Comparison of ENCODE assay signal across 7 mouse cellular contexts in the genomic region with DNA sequence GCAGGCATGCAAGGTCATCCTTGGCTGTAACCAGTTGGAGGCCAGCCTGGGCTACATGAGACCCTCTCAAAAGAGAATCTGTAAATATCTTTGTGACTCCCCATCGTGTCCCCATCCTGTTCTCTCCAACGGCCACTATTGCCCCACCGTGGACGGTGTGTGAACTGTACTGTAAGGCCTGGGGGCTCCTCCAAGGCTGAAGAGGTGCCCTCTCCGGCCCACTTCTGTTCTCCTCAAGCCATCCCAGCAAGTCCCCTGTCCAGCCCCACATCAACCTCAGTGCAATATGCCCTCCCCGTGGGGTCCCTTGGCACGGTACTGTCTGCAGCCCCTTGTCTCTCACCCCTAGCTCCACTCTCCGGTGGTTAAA. TPM values are rescaled to one million over a fixed set of nuclear protein-coding genes. Genes with fewer than 3 reads are reported as not detected.
A peak's percentile ranks its signal among the peaks of the same experiment; 100 is the strongest.
DNase-seq lines count a peak whose midpoint lies in the region; ATAC-seq and TF ChIP-seq lines count a peak whose summit lies in the region.

No protein-coding gene starts in this region.

- H3K9ac ChIP-seq in heart, embryonic 12.5 days, result peak overlapping the region; percentile 71
- peak overlapping the region; percentile 74 for H3K9ac ChIP-seq in liver, embryonic 12.5 days

- H3K4me3 ChIP-seq in heart, embryonic 12.5 days, result peak overlapping the region; percentile 96
- peak overlapping the region; percentile 96 for H3K4me3 ChIP-seq in liver, embryonic 12.5 days

- H3K4me1 ChIP-seq in heart, embryonic 12.5 days (replicated peaks), result peaks cover 50% of the 10 kb centered on the region
- peaks cover 67% of the 10 kb centered on the region for H3K4me1 ChIP-seq in liver, embryonic 12.5 days

- peak; percentile 17; the same call in 1 of the 2 replicates for TF ChIP-seq CTCF in brain, embryonic 14.5 days (IDR thresholded peaks at IDR 0.05; ENCODE audit: borderline replicate concordance, extremely low read depth, insufficient read depth, insufficient read length)

- no peaks in the 10 kb centered on the region for H3K27me3 ChIP-seq in heart, embryonic 12.5 days (replicated peaks)
- H3K27me3 ChIP-seq in liver, embryonic 12.5 days (replicated peaks), result no peaks in the 10 kb centered on the region

- H3K27ac ChIP-seq in heart, embryonic 12.5 days (ENCODE audit: poor library complexity, severe bottlenecking), result peak overlapping the region; percentile 84; the same call in 1 of the 2 replicates
- peak overlapping the region; percentile 88 for H3K27ac ChIP-seq in liver, embryonic 12.5 days

- H3K9me3 ChIP-seq in heart, embryonic 12.5 days (replicated peaks), result no peaks in the 10 kb centered on the region
- H3K9me3 ChIP-seq in liver, embryonic 12.5 days (replicated peaks), result no peaks in the 10 kb centered on the region

- DNase-seq in lung, postnatal 10 days, result peak; percentile 62
- DNase-seq in lung, postnatal 36 days, result no peak
- peak; percentile 15 for DNase-seq in brain, embryonic 14.5 days (ENCODE audit: low read depth)
- no peak for DNase-seq in ovary, postnatal 10 days (ENCODE audit: low spot score)

- H3K36me3 ChIP-seq in heart, embryonic 12.5 days, result peaks cover 52% of the 10 kb centered on the region
- H3K36me3 ChIP-seq in liver, embryonic 12.5 days, result peaks cover 61% of the 10 kb centered on the region

- no peak for ATAC-seq in heart, embryonic 12.5 days (ENCODE audit: insufficient number of reproducible peaks, low FRiP score)
- ATAC-seq in liver, embryonic 12.5 days, result no peak
- no peak for ATAC-seq in inflammation-experienced regulatory T-cells, adult 6 months

- 33% methylated on average over 8 of the region's 8 CpGs for WGBS in heart, embryonic 12.5 days
- 43% methylated on average over 8 of the region's 8 CpGs for WGBS in liver, embryonic 12.5 days (ENCODE audit: insufficient replicate concordance)

- no peak for TF ChIP-seq POLR2A in brain, embryonic 14.5 days (IDR thresholded peaks at IDR 0.05; ENCODE audit: borderline replicate concordance, extremely low read depth, insufficient read depth, insufficient read length, poor library complexity, severe bottlenecking)

- H3K4me2 ChIP-seq in heart, embryonic 12.5 days, result peak overlapping the region; percentile 88
- peak overlapping the region; percentile 80 for H3K4me2 ChIP-seq in liver, embryonic 12.5 days

RNA-seq across cellular contexts. Expression of a gene that starts 1.6 kb away (rescaled TPM):
- 41.4 and 44.3 TPM in 2 replicates for polyA plus RNA-seq in brain, embryonic 14.5 days (2012; rRNA removed)
- polyA plus RNA-seq in heart, embryonic 12.5 days (2016; fragmentation: Nextera tagmentation; extraction: Ambion mirVana), result 37.3 and 40.3 TPM in 2 replicates
- 52.9 and 55.1 TPM in 2 replicates for polyA plus RNA-seq in liver, embryonic 12.5 days (2016; fragmentation: Nextera tagmentation; extraction: Ambion mirVana)
- 1 to 10 TPM; 2.9 to 6.5 (median 4.1) TPM for polyA plus RNA-seq in inflammation-experienced regulatory T-cells, adult 6 months (2017; shearing (Covaris generic))

RNA-seq across cellular contexts. Expression of a gene that starts 9.2 kb away (rescaled TPM):
- polyA plus RNA-seq in brain, embryonic 14.5 days (2012; rRNA removed), result 5.0 and 5.3 TPM in 2 replicates
- polyA plus RNA-seq in heart, embryonic 12.5 days (2016; fragmentation: Nextera tagmentation; extraction: Ambion mirVana), result 13.4 TPM in 2 replicates
- 6.7 and 7.0 TPM in 2 replicates for polyA plus RNA-seq in liver, embryonic 12.5 days (2016; fragmentation: Nextera tagmentation; extraction: Ambion mirVana)
- 10 to 100 TPM in 2 of 3 experiments, 1 to 10 TPM in 1; 10.0 to 21.7 (median 17.0) TPM for polyA plus RNA-seq in inflammation-experienced regulatory T-cells, adult 6 months (2017; shearing (Covaris generic))

RNA-seq across cellular contexts. Expression of a gene that starts 23.8 kb away (rescaled TPM):
- 0.05 and 0.16 TPM in 2 replicates for polyA plus RNA-seq in brain, embryonic 14.5 days (2012; rRNA removed)
- not detected in 2 replicates for polyA plus RNA-seq in heart, embryonic 12.5 days (2016; fragmentation: Nextera tagmentation; extraction: Ambion mirVana)
- polyA plus RNA-seq in liver, embryonic 12.5 days (2016; fragmentation: Nextera tagmentation; extraction: Ambion mirVana), result 0.04 TPM in 1 of 2 replicates, not detected in the other
- under 1 TPM in 1 of 3 experiments, not detected in 2; 0.12 TPM for polyA plus RNA-seq in inflammation-experienced regulatory T-cells, adult 6 months (2017; shearing (Covaris generic))

RNA-seq across cellular contexts. Expression of a gene that starts 26.6 kb away (rescaled TPM):
- polyA plus RNA-seq in brain, embryonic 14.5 days (2012; rRNA removed), result 267 and 268 TPM in 2 replicates
- 41.1 and 43.4 TPM in 2 replicates for polyA plus RNA-seq in heart, embryonic 12.5 days (2016; fragmentation: Nextera tagmentation; extraction: Ambion mirVana)
- polyA plus RNA-seq in liver, embryonic 12.5 days (2016; fragmentation: Nextera tagmentation; extraction: Ambion mirVana), result 27.8 and 29.0 TPM in 2 replicates
- 10 to 100 TPM; 10.7 to 15.9 (median 14.4) TPM for polyA plus RNA-seq in inflammation-experienced regulatory T-cells, adult 6 months (2017; shearing (Covaris generic))

RNA-seq across cellular contexts. Expression of a gene that starts 27.9 kb away (rescaled TPM):
- polyA plus RNA-seq in brain, embryonic 14.5 days (2012; rRNA removed), result 4.6 and 4.9 TPM in 2 replicates
- polyA plus RNA-seq in heart, embryonic 12.5 days (2016; fragmentation: Nextera tagmentation; extraction: Ambion mirVana), result 1.7 and 2.3 TPM in 2 replicates
- 1.1 and 1.3 TPM in 2 replicates for polyA plus RNA-seq in liver, embryonic 12.5 days (2016; fragmentation: Nextera tagmentation; extraction: Ambion mirVana)
- polyA plus RNA-seq in inflammation-experienced regulatory T-cells, adult 6 months (2017; shearing (Covaris generic)), result 1 to 10 TPM; 1.7 to 3.2 (median 1.9) TPM

Comparison
In these comparisons a context has a peak if more than half of its experiments do, and no peak if none do; other contexts are left out.
1. DNase-seq: peak in lung, postnatal 10 days (single experiment) and brain, embryonic 14.5 days (single experiment); none in lung, postnatal 36 days (single experiment) and ovary, postnatal 10 days (single experiment).